Mouse (Mus musculus) embryonic fibroblast, embryonic 13.5 days (primary cell): ENCODE data around the gene Psmb6. TPM values are rescaled to one million over a fixed set of nuclear protein-coding genes. Genes with fewer than 3 reads are reported as not detected.

Source experiments
- H3K27ac ChIP-seq: 2 replicates; pipeline ENCODE4 v1.5.1; 2012; ENCODE audit warnings: low read length, control low read depth, inconsistent platforms; ENCODE audit not compliant: insufficient read depth
- H3K4me1 ChIP-seq: 2 replicates; pipeline ENCODE4 v1.6.1; 2011; ENCODE audit warnings: low read length; ENCODE audit not compliant: control insufficient read depth, insufficient read depth
- H3K4me3 ChIP-seq: 2 replicates; pipeline ENCODE4 v1.5.1; 2011; ENCODE audit warnings: mild to moderate bottlenecking, control low read depth, low read length; ENCODE audit not compliant: insufficient read depth
- CTCF ChIP-seq: IDR thresholded peaks from 2 replicates; pipeline ENCODE4 v1.5.1; 2011; ENCODE audit warnings: mild to moderate bottlenecking, control low read depth, low read length, moderate library complexity, borderline replicate concordance; ENCODE audit not compliant: insufficient read depth
- POLR2A ChIP-seq: IDR thresholded peaks from 2 replicates; pipeline ENCODE4 v1.6.1; 2011; ENCODE audit warnings: low read depth, mild to moderate bottlenecking, control low read depth, low read length, moderate library complexity
- polyA plus RNA-seq: library from polyadenylated mRNA; stranded (reverse); fragments of >200 nt; gene quantifications from 2 replicates; pipeline ENCODE4 v1.2.4, GENCODE M21; 2011; ENCODE audit warnings: low read depth; ENCODE audit not compliant: missing spikeins, insufficient read length

The Psmb6 gene
- polyA plus RNA-seq, 1 experiment: 177 TPM

GRCm38 (mm10) chr11:70506962-70507515 lies 18.1 kb upstream of the Psmb6 start:
- H3K4me3 ChIP-seq: no peak overlapping the region
- no peak overlapping the region for H3K27ac ChIP-seq
- no peaks in the 10 kb centered on the region for H3K4me1 ChIP-seq
- no peak for TF ChIP-seq CTCF
- no peak for TF ChIP-seq POLR2A

GRCm38 (mm10) chr11:70509753-70510564 lies 15.2 kb upstream of the Psmb6 start:
- H3K4me3 ChIP-seq: no peak overlapping the region

GRCm38 (mm10) chr11:70511242-70511641 lies 13.9 kb upstream of the Psmb6 start:
- H3K4me1 ChIP-seq: no peaks in the 10 kb centered on the region
- no peak overlapping the region for H3K4me3 ChIP-seq
- no peak for TF ChIP-seq CTCF
- TF ChIP-seq POLR2A: no peak
- H3K27ac ChIP-seq: no peak overlapping the region

More at GRCm38 (mm10) chr11:70509753-70510564, 15.2 kb upstream of the Psmb6 start:
- TF ChIP-seq CTCF: peak; percentile 87
- TF ChIP-seq POLR2A: no peak
- Histone ChIP-seq H3K27ac (no peak overlapping the region), H3K4me1 (no peaks in the 10 kb centered on the region)

GRCm38 (mm10) chr11:70511825-70512224 lies 13.3 kb upstream of the Psmb6 start:
- Histone ChIP-seq H3K4me3 (no peak overlapping the region), H3K27ac (no peak overlapping the region), H3K4me1 (no peaks in the 10 kb centered on the region)
- TF ChIP-seq POLR2A: no peak
- no peak for TF ChIP-seq CTCF

GRCm38 (mm10) chr11:70512709-70513342 lies 12.3 kb upstream of the Psmb6 start:
- no peak overlapping the region for H3K4me3 ChIP-seq
- TF ChIP-seq POLR2A (no peak), CTCF (no peak)
- no peak overlapping the region for H3K27ac ChIP-seq
- no peaks in the 10 kb centered on the region for H3K4me1 ChIP-seq

GRCm38 (mm10) chr11:70513520-70513919 lies 11.6 kb upstream of the Psmb6 start:
- Histone ChIP-seq H3K4me1 (no peaks in the 10 kb centered on the region), H3K4me3 (no peak overlapping the region), H3K27ac (no peak overlapping the region)
- TF ChIP-seq CTCF (no peak), POLR2A (no peak)

GRCm38 (mm10) chr11:70514288-70514687 lies 10.9 kb upstream of the Psmb6 start, which contains the start of gene Vmo1:
Vmo1 (minus strand) TSS chr11:70514616.
- Histone ChIP-seq H3K27ac (no peak within 1 kb of the TSS), H3K4me3 (no peak within 1 kb of the TSS)
- TF ChIP-seq CTCF (no peak), POLR2A (no peak)

GRCm38 (mm10) chr11:70516352-70516751 lies 8.8 kb upstream of the Psmb6 start:
- TF ChIP-seq CTCF (no peak), POLR2A (no peak)
- no peak overlapping the region for H3K4me3 ChIP-seq
- no peak overlapping the region for H3K27ac ChIP-seq
- H3K4me1 ChIP-seq: no peaks in the 10 kb centered on the region

More at GRCm38 (mm10) chr11:70514288-70514687, 10.9 kb upstream of the Psmb6 start, which contains the start of gene Vmo1:
- H3K4me1 ChIP-seq: no peaks in the 10 kb centered on the region

GRCm38 (mm10) chr11:70518436-70518835 lies 6.7 kb upstream of the Psmb6 start:
- no peaks in the 10 kb centered on the region for H3K4me1 ChIP-seq
- H3K27ac ChIP-seq: no peak overlapping the region
- H3K4me3 ChIP-seq: no peak overlapping the region
- TF ChIP-seq POLR2A (no peak), CTCF (no peak)

GRCm38 (mm10) chr11:70518923-70519322 lies 6.2 kb upstream of the Psmb6 start, which contains the start of gene Gltpd2:
Gltpd2 (plus strand) TSS chr11:70519196.
- Histone ChIP-seq H3K27ac (no peak within 1 kb of the TSS), H3K4me1 (no peaks in the 10 kb centered on the region), H3K4me3 (no peak within 1 kb of the TSS)
- no peak for TF ChIP-seq CTCF
- no peak for TF ChIP-seq POLR2A
